24 mouse cellular contexts compared by ENCODE assay signal in the genomic region with DNA sequence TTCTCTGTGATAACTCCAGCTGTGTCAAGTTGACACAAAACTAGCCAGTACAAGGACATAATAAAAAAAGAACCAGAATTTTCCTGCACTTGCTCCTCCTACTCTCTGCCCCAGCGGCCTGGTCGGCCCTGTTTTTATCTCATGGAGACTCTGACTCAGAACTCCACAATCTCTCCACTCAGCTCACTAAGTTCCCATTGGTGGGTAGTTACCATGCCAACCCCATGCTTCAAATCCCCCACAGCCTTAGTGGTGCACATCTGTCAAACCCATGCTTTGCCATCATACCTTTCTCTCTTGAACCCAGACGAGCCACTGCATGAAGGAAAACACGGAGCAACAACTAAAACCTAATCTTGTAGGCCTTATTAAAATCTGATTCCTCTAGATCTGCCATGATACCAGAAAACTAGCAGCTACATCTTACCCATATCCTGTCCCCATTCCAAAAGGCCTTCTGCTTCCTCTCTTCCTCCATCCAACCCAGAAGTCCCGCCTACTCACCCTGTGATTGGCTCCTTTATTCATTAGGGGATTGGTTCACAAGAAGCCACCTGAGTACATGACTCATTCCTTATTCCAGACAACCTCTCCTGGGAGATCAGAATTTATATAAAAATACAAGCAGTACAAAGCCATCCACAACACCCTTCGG. TPM values are rescaled to one million over a fixed set of nuclear protein-coding genes. Genes with fewer than 3 reads are reported as not detected.
DNase-seq lines count a peak whose midpoint lies in the region; ATAC-seq and TF ChIP-seq lines count a peak whose summit lies in the region.
"Had no signal": no experiment of that assay in that cellular context is flagged by ENCODE, and none has a peak within 500 bp of the region (broad histone marks: within the 10 kb centered on the region; RNA-seq: fewer than 3 reads in every experiment).

No protein-coding gene starts in this region.

- H3K27ac ChIP-seq in CH12.LX (ENCODE audit: insufficient read depth, low read depth): no peak overlapping the region
- H3K27ac ChIP-seq in MEL (ENCODE audit: control insufficient read depth, low read depth, low read length): no peak overlapping the region
- H3K27ac ChIP-seq in kidney, embryonic 14.5 days (ENCODE audit: low read depth, low read length): no peak overlapping the region
- H3K27ac ChIP-seq in forebrain, embryonic 11.5 days (ENCODE audit: low read depth, low read length): no peak overlapping the region
- H3K27ac ChIP-seq: embryonic facial prominence, embryonic 13.5 days; forebrain, embryonic 13.5 days; heart, embryonic 13.5 days; hindbrain, embryonic 12.5 days had no signal

- H3ac ChIP-seq in myocyte (ENCODE audit: control insufficient read depth, insufficient read length): no peak overlapping the region

- TF ChIP-seq CTCF in CH12.LX (conservative IDR thresholded peaks at IDR 0.05 in 1 of 2, IDR thresholded peaks at IDR 0.05 in 1 of 2; ENCODE audit: low read depth in 2 of 2, low read length in 2 of 2) (no peak), MEL (IDR thresholded peaks at IDR 0.05 in 2 of 3, conservative IDR thresholded peaks at IDR 0.05 in 1 of 3; ENCODE audit: control insufficient read depth in 1 of 3, insufficient read depth in 1 of 3, low read depth in 2 of 3, low read length in 3 of 3, poor library complexity in 1 of 3, severe bottlenecking in 1 of 3) (no peak)

- TF ChIP-seq POLR2A in CH12.LX (IDR thresholded peaks at IDR 0.05; ENCODE audit: low read depth, low read length) (peak; percentile 49; the same call in 1 of the 2 replicates), MEL (IDR thresholded peaks at IDR 0.05; ENCODE audit: control insufficient read depth in 1 of 2, insufficient read depth in 1 of 2, low read depth in 1 of 2, low read length in 2 of 2, poor library complexity in 1 of 2) (no peak), myocyte (IDR thresholded peaks at IDR 0.05; ENCODE audit: insufficient read length, low read depth) (no peak)

- H3K4me3 ChIP-seq in CH12.LX (replicated peaks in 1 of 3; ENCODE audit: low read depth in 2 of 3, low read length in 2 of 3, poor library complexity in 1 of 3) (peak overlapping the region; percentile 2 to 47 (median 21)), MEL (ENCODE audit: control insufficient read depth in 1 of 2, insufficient read depth in 1 of 2, low read depth in 2 of 2, low read length in 2 of 2) (no peak overlapping the region), myocyte (no peak overlapping the region)
- no peak overlapping the region for H3K4me3 ChIP-seq in kidney, embryonic 14.5 days (ENCODE audit: low read length)
- no peak overlapping the region for H3K4me3 ChIP-seq in forebrain, embryonic 11.5 days (ENCODE audit: low read depth, low read length)
- H3K4me3 ChIP-seq: embryonic facial prominence, embryonic 13.5 days; forebrain, embryonic 13.5 days; gastrocnemius, adult 2 months; heart, embryonic 13.5 days; hindbrain, embryonic 12.5 days had no signal

- peaks cover 0 to 18% of the 10 kb centered on the region in 2 experiments; a peak in 2 of 4 replicates for H3K4me1 ChIP-seq in CH12.LX (ENCODE audit: control insufficient read depth in 1 of 2, insufficient read depth in 2 of 2)
- no peaks in the 10 kb centered on the region; a peak in 1 of 4 replicates for H3K4me1 ChIP-seq in MEL (ENCODE audit: control insufficient read depth in 1 of 2, insufficient read depth in 2 of 2, low read length in 2 of 2)
- no peaks in the 10 kb centered on the region for H3K4me1 ChIP-seq in kidney, embryonic 14.5 days (ENCODE audit: control insufficient read depth, insufficient read depth, low read length)
- no peaks in the 10 kb centered on the region for H3K4me1 ChIP-seq in forebrain, embryonic 11.5 days (replicated peaks; ENCODE audit: control insufficient read depth, insufficient read depth, low read length)
- H3K4me1 ChIP-seq: embryonic facial prominence, embryonic 13.5 days; forebrain, embryonic 13.5 days; hindbrain, embryonic 12.5 days had no signal

- H3K9ac ChIP-seq in CH12.LX (ENCODE audit: insufficient read depth, low read depth): no peak overlapping the region
- H3K9ac ChIP-seq in MEL (ENCODE audit: control insufficient read depth, low read depth, low read length, poor library complexity, severe bottlenecking): no peak overlapping the region
- H3K9ac ChIP-seq in kidney, embryonic 14.5 days (ENCODE audit: low read depth, low read length): no peak overlapping the region
- no peak overlapping the region for H3K9ac ChIP-seq in forebrain, embryonic 11.5 days (ENCODE audit: low read length)
- H3K9ac ChIP-seq: embryonic facial prominence, embryonic 13.5 days; forebrain, embryonic 13.5 days; forebrain, postnatal 0 days; heart, embryonic 13.5 days; hindbrain, embryonic 12.5 days had no signal

- TF ChIP-seq RAD21 in CH12.LX (IDR thresholded peaks at IDR 0.05; ENCODE audit: low read depth, low read length) (no peak), MEL (IDR thresholded peaks at IDR 0.05; ENCODE audit: low read depth, low read length) (no peak)

- dilution Hi-C loops in CH12.LX (cut with MboI; ENCODE audit: extremely low pct_ligation_motif_present, extremely low pct_unique_long_range_greater_than_20kb, low sequenced_read_pairs): no loop called here

- WGBS in kidney, embryonic 14.5 days: 85% methylated on average over 6 of the region's 6 CpGs
- WGBS in forebrain, embryonic 11.5 days: 92% methylated on average over 6 of the region's 6 CpGs

- ATAC-seq in kidney, embryonic 14.5 days (ENCODE audit: low FRiP score, low TSS enrichment): no peak
- ATAC-seq in forebrain, embryonic 11.5 days (replicated peaks; ENCODE audit: low FRiP score): no peak
- ATAC-seq: CD4-positive, CD25-positive, alpha-beta regulatory T cell, adult 4 months; forebrain, embryonic 13.5 days; forebrain, postnatal 0 days; hindbrain, embryonic 16.5 days; inflammation-experienced regulatory T-cells, adult 6 months; intestine, postnatal 0 days had no signal

- peak; percentile 27 for DNase-seq in heart, adult 11 months
- no peak for DNase-seq in heart, postnatal 4 days
- DNase-seq in CH12.LX (ENCODE audit: extremely low read depth) (peak; percentile 88), MEL (ENCODE audit: low read depth, low spot score) (peak; percentile 75)
- DNase-seq in cerebellum, postnatal 25 days: no peak
- no peak for DNase-seq in forebrain, embryonic 11.5 days (ENCODE audit: low spot score)
- DNase-seq: B cell, adult 2 months; cerebellum, adult 11 months; cerebellum, adult 9-10 months; cerebellum, postnatal 36 days; forebrain, postnatal 0 days; gastrocnemius, adult 2 months; gastrocnemius, postnatal 25 days; heart, postnatal 36 days had no signal

- TF ChIP-seq EP300 in CH12.LX (IDR thresholded peaks at IDR 0.05; ENCODE audit: low read length): no peak
- no peak for TF ChIP-seq EP300 in MEL (IDR thresholded peaks at IDR 0.05; ENCODE audit: low read depth in 1 of 2, low read length in 2 of 2)

- in situ Hi-C loops in CH12.LX (cut with MboI; ENCODE audit: low pct_ligation_motif_present, low pct_unique_long_range_greater_than_20kb, low sequenced_read_pairs): no loop called here

- H3K27me3 ChIP-seq in CH12.LX (replicated peaks) (no peaks in the 10 kb centered on the region), MEL (ENCODE audit: control insufficient read depth in 1 of 2, insufficient read depth in 2 of 2, low read length in 2 of 2) (no peaks in the 10 kb centered on the region), myocyte (ENCODE audit: control insufficient read depth, insufficient read depth, insufficient read length) (no peaks in the 10 kb centered on the region)
- H3K27me3 ChIP-seq in kidney, embryonic 14.5 days (ENCODE audit: control insufficient read depth, insufficient read depth, low read length): no peaks in the 10 kb centered on the region
- H3K27me3 ChIP-seq in forebrain, embryonic 11.5 days (ENCODE audit: control insufficient read depth, insufficient read depth, low read length): no peaks in the 10 kb centered on the region
- H3K27me3 ChIP-seq: embryonic facial prominence, embryonic 13.5 days; forebrain, embryonic 13.5 days; heart, embryonic 13.5 days; hindbrain, embryonic 12.5 days had no signal

- H3K9me3 ChIP-seq in CH12.LX (replicated peaks; ENCODE audit: low read length) (peaks cover 5% of the 10 kb centered on the region), MEL (replicated peaks; ENCODE audit: insufficient read depth, low read length) (no peaks in the 10 kb centered on the region)
- no peaks in the 10 kb centered on the region for H3K9me3 ChIP-seq in kidney, embryonic 14.5 days (ENCODE audit: control insufficient read depth, low read length)
- no peaks in the 10 kb centered on the region for H3K9me3 ChIP-seq in forebrain, embryonic 11.5 days (ENCODE audit: control insufficient read depth, low read length)
- H3K9me3 ChIP-seq: forebrain, embryonic 13.5 days had no signal

- peaks cover 0 to 30% of the 10 kb centered on the region in 2 experiments for H3K36me3 ChIP-seq in CH12.LX (replicated peaks in 1 of 2; ENCODE audit: control insufficient read depth in 1 of 2, insufficient read depth in 1 of 2, low read length in 1 of 2)
- H3K36me3 ChIP-seq in MEL (ENCODE audit: control insufficient read depth in 1 of 2, insufficient read depth in 2 of 2, low read length in 2 of 2): peaks cover 0 to 4% of the 10 kb centered on the region in 2 experiments; a peak in 1 of 4 replicates
- no peaks in the 10 kb centered on the region for H3K36me3 ChIP-seq in myocyte (ENCODE audit: control insufficient read depth, insufficient read depth)
- H3K36me3 ChIP-seq in kidney, embryonic 14.5 days (ENCODE audit: control insufficient read depth, insufficient read depth, low read length): no peaks in the 10 kb centered on the region
- H3K36me3 ChIP-seq in forebrain, embryonic 11.5 days (ENCODE audit: control insufficient read depth, insufficient read depth, low read length): no peaks in the 10 kb centered on the region

- H3K79me2 ChIP-seq in CH12.LX (replicated peaks; ENCODE audit: control insufficient read depth, extremely low read depth, insufficient read depth, poor library complexity, severe bottlenecking) (no peaks in the 10 kb centered on the region), MEL (ENCODE audit: control insufficient read depth, insufficient read depth, low read length, poor library complexity) (no peaks in the 10 kb centered on the region), myocyte (ENCODE audit: control insufficient read depth, insufficient read depth) (no peaks in the 10 kb centered on the region)

- H3K4me2 ChIP-seq in CH12.LX (ENCODE audit: insufficient read depth, low read depth, poor library complexity, severe bottlenecking) (peak overlapping the region; percentile 7; the same call in 1 of the 2 replicates), myocyte (ENCODE audit: low read depth) (peak overlapping the region; percentile 58)
- no peak overlapping the region for H3K4me2 ChIP-seq in kidney, embryonic 14.5 days (replicated peaks; ENCODE audit: low read depth, low read length)
- no peak overlapping the region for H3K4me2 ChIP-seq in forebrain, embryonic 11.5 days (ENCODE audit: low read depth, low read length, severe bottlenecking)
- H3K4me2 ChIP-seq: embryonic facial prominence, embryonic 13.5 days; forebrain, embryonic 13.5 days; heart, embryonic 13.5 days; hindbrain, embryonic 12.5 days had no signal

RNA-seq across cellular contexts. Expression of a gene that starts 13.5 kb away (rescaled TPM):
- 1 to 10 TPM; 8.5 to 9.4 TPM for total RNA-seq in heart, postnatal 4 days (2021)
- total RNA-seq in CH12.LX (2012; rRNA removed) (3.4 and 3.5 TPM in 2 replicates), CH12.LX (2014; rRNA removed) (3.4 and 3.9 TPM in 2 replicates), MEL (2012; rRNA removed) (0.78 and 0.89 TPM in 2 replicates)
- polyA plus RNA-seq in CH12.LX (2012; ENCODE audit: insufficient read length, low read depth) (2.7 and 3.1 TPM in 2 replicates), MEL (2012; ENCODE audit: insufficient read depth in 1 of 2, insufficient read length in 2 of 2, low read depth in 1 of 2, low replicate concordance in 2 of 2, missing spikeins in 1 of 2) (1 to 10 TPM in 1 of 2 experiments, not detected in 1; 1.4 TPM), myocyte (2012; fragmentation: generic; extraction: Trizol) (2.4 TPM)
- polyA plus RNA-seq in kidney, embryonic 14.5 days (2014; fragmentation: Nextera tagmentation; extraction: Ambion mirVana): 5.7 and 7.2 TPM in 2 replicates
- 7.5 and 7.9 TPM in 2 replicates for polyA plus RNA-seq in forebrain, embryonic 11.5 days (2014; fragmentation: Nextera tagmentation; extraction: Ambion mirVana)

RNA-seq across cellular contexts. Expression of a gene that starts 15.2 kb away (rescaled TPM):
- 10 to 100 TPM; 11.9 to 13.2 TPM for total RNA-seq in heart, postnatal 4 days (2021)
- 8.4 and 9.1 TPM in 2 replicates for total RNA-seq in CH12.LX (2012; rRNA removed)
- total RNA-seq in CH12.LX (2014; rRNA removed): 9.0 and 9.1 TPM in 2 replicates
- polyA plus RNA-seq in CH12.LX (2012; ENCODE audit: insufficient read length, low read depth): 8.6 and 9.7 TPM in 2 replicates
- total RNA-seq in MEL (2012; rRNA removed): 4.3 and 4.9 TPM in 2 replicates
- polyA plus RNA-seq in MEL (2012; ENCODE audit: insufficient read depth in 1 of 2, insufficient read length in 2 of 2, low read depth in 1 of 2, low replicate concordance in 2 of 2, missing spikeins in 1 of 2): 1 to 10 TPM in 1 of 2 experiments, not detected in 1; 5.0 TPM
- polyA plus RNA-seq in myocyte (2012; fragmentation: generic; extraction: Trizol): 3.9 TPM
- polyA plus RNA-seq in kidney, embryonic 14.5 days (2014; fragmentation: Nextera tagmentation; extraction: Ambion mirVana): 8.7 and 13.0 TPM in 2 replicates
- 12.4 and 13.7 TPM in 2 replicates for polyA plus RNA-seq in forebrain, embryonic 11.5 days (2014; fragmentation: Nextera tagmentation; extraction: Ambion mirVana)

RNA-seq across cellular contexts. Expression of a gene that starts 32.3 kb away (rescaled TPM):
- 1 to 10 TPM; 6.5 to 7.1 TPM for total RNA-seq in heart, postnatal 4 days (2021)
- 4.3 and 4.7 TPM in 2 replicates for total RNA-seq in CH12.LX (2012; rRNA removed)
- total RNA-seq in CH12.LX (2014; rRNA removed): 3.8 and 4.1 TPM in 2 replicates
- polyA plus RNA-seq in CH12.LX (2012; ENCODE audit: insufficient read length, low read depth): 6.7 and 6.9 TPM in 2 replicates
- total RNA-seq in MEL (2012; rRNA removed): 3.5 and 4.8 TPM in 2 replicates
- polyA plus RNA-seq in MEL (2012; ENCODE audit: insufficient read depth in 1 of 2, insufficient read length in 2 of 2, low read depth in 1 of 2, low replicate concordance in 2 of 2, missing spikeins in 1 of 2): 1 to 10 TPM in 1 of 2 experiments, not detected in 1; 9.4 TPM
- polyA plus RNA-seq in myocyte (2012; fragmentation: generic; extraction: Trizol): 1.5 TPM
- polyA plus RNA-seq in kidney, embryonic 14.5 days (2014; fragmentation: Nextera tagmentation; extraction: Ambion mirVana): 7.2 and 11.0 TPM in 2 replicates
- polyA plus RNA-seq in forebrain, embryonic 11.5 days (2014; fragmentation: Nextera tagmentation; extraction: Ambion mirVana): 13.1 and 13.2 TPM in 2 replicates

Comparison
In these comparisons a context has a peak if more than half of its experiments do, and no peak if none do; other contexts are left out.
1. DNase-seq: peak in heart, adult 11 months (single experiment), CH12.LX (single experiment) and MEL (single experiment); none in heart, postnatal 4 days (single experiment), cerebellum, postnatal 25 days (0 of 2) and forebrain, embryonic 11.5 days (single experiment).
2. H3K4me2 ChIP-seq: peak in CH12.LX (single experiment) and myocyte (single experiment); none in kidney, embryonic 14.5 days (single experiment) and forebrain, embryonic 11.5 days (single experiment).
3. H3K4me3 ChIP-seq: peak in CH12.LX (3 of 3); none in MEL (0 of 2), myocyte (single experiment), kidney, embryonic 14.5 days (single experiment) and forebrain, embryonic 11.5 days (single experiment).